Mouse (Mus musculus) olfactory bulb, adult 2 months (tissue): Measurements from ENCODE around the gene Cenpa.

Source experiments
- CTCF ChIP-seq: fragments of 200-500 bp; IDR thresholded peaks from 2 replicates; pipeline ENCODE4 v1.5.1; 2012; ENCODE audit warnings: low read depth, mild to moderate bottlenecking, low read length, moderate library complexity; ENCODE audit not compliant: insufficient read depth
- POLR2A ChIP-seq: fragments of 200-500 bp; IDR thresholded peaks from 2 replicates; pipeline ENCODE4 v1.6.1; 2012; ENCODE audit warnings: mild to moderate bottlenecking, low read depth, low read length, moderate library complexity; ENCODE audit not compliant: insufficient read depth

DNA sequence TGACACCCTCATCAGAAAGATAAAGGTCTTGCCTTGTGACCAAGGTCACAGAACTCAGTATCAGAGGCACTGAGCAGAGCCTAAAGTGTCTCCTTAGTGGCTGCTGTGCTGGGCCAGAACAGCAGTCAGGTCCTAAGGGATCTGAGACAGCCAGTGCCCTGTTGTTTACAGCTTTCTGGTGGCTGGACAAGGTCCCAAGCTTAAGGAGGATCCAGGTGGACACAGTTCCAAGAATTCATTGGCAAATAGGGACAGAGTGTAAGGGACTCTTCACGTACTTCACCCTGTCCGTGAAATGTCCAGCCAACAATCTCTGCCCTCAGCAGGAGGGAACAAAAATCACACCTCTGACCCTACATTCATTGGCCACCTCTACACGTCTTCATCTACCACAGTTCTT lies 38.1 kb upstream of the Cenpa start:
- TF ChIP-seq POLR2A (no peak), CTCF (no peak)
